Mouse (Mus musculus): Measurements from ENCODE around the gene Ly6g6c. TPM values are rescaled to one million over a fixed set of nuclear protein-coding genes. Genes with fewer than 3 reads are reported as not detected.

Ly6g6c gene
- polyA plus RNA-seq, 1 experiment from 2014 or later = 0.16 TPM

- Histone ChIP-seq H3K27ac (replicated peaks; ENCODE audit: low read depth, low read length) (no peak overlapping the region; the same call in 1 of the 2 replicates), H3K4me2 (ENCODE audit: low read depth, severe bottlenecking) (peak overlapping the region; percentile 22; the same call in 1 of the 2 replicates), H3K9me3 (ENCODE audit: control insufficient read depth, low read length) (no peaks in the 10 kb centered on the region), H3K4me1 (ENCODE audit: control insufficient read depth, insufficient read depth, low read length) (0 out of 2 replicates have a peak, but pooled peaks cover 2% of the 10 kb centered on the region), H3K36me3 (ENCODE audit: control insufficient read depth, insufficient read depth, low read length) (peaks cover 3% of the 10 kb centered on the region), H3K27me3 (ENCODE audit: control insufficient read depth, insufficient read depth, low read length) (no peaks in the 10 kb centered on the region), H3K4me3 (ENCODE audit: low read depth, low read length) (no peak overlapping the region), H3K9ac (ENCODE audit: low read length) (peak overlapping the region; percentile 34; the same call in 1 of the 2 replicates)
- 16% methylated on average over 17 of the region's 17 CpGs for WGBS
- DNase-seq (ENCODE audit: low spot score) (peak; percentile 92), ATAC-seq (ENCODE audit: insufficient number of reproducible peaks, low FRiP score, low TSS enrichment, low read depth) (peak; percentile 11; the same call in 1 of the 2 replicates)
Observed at GRCm38 (mm10) chr17:35021163-35021808, 43.9 kb upstream of the Ly6g6c start.

- Histone ChIP-seq H3K27me3 (ENCODE audit: control insufficient read depth, insufficient read depth, low read length) (no peaks in the 10 kb centered on the region), H3K9me3 (ENCODE audit: control insufficient read depth, low read length) (no peaks in the 10 kb centered on the region), H3K9ac (ENCODE audit: low read length) (no peak overlapping the region), H3K4me3 (ENCODE audit: low read depth, low read length) (no peak overlapping the region), H3K36me3 (ENCODE audit: control insufficient read depth, insufficient read depth, low read length) (no peaks in the 10 kb centered on the region), H3K4me1 (ENCODE audit: control insufficient read depth, insufficient read depth, low read length) (0 out of 2 replicates have a peak, but pooled peaks cover 2% of the 10 kb centered on the region), H3K27ac (replicated peaks; ENCODE audit: low read depth, low read length) (no peak overlapping the region), H3K4me2 (ENCODE audit: low read depth, severe bottlenecking) (peak overlapping the region; percentile 22; the same call in 1 of the 2 replicates)
- DNase-seq (ENCODE audit: low spot score) (no peak), ATAC-seq (ENCODE audit: insufficient number of reproducible peaks, low FRiP score, low TSS enrichment, low read depth) (no peak)
- WGBS = 70% methylated on average over 6 of the region's 6 CpGs
Observed at GRCm38 (mm10) chr17:35021842-35022477, 43.2 kb upstream of the Ly6g6c start.

GRCm38 (mm10) chr17:35022541-35023060 is 42.6 kb upstream of the Ly6g6c start:
- Histone ChIP-seq H3K4me2 (ENCODE audit: low read depth, severe bottlenecking) (no peak overlapping the region), H3K4me3 (ENCODE audit: low read depth, low read length) (no peak overlapping the region), H3K4me1 (ENCODE audit: control insufficient read depth, insufficient read depth, low read length) (peaks cover 6% of the 10 kb centered on the region), H3K9ac (ENCODE audit: low read length) (no peak overlapping the region), H3K27me3 (ENCODE audit: control insufficient read depth, insufficient read depth, low read length) (no peaks in the 10 kb centered on the region), H3K9me3 (ENCODE audit: control insufficient read depth, low read length) (no peaks in the 10 kb centered on the region), H3K27ac (replicated peaks; ENCODE audit: low read depth, low read length) (no peak overlapping the region), H3K36me3 (ENCODE audit: control insufficient read depth, insufficient read depth, low read length) (no peaks in the 10 kb centered on the region)
- ATAC-seq (ENCODE audit: insufficient number of reproducible peaks, low FRiP score, low TSS enrichment, low read depth) (no peak), DNase-seq (ENCODE audit: low spot score) (no peak)
- WGBS = 96% methylated on average over 8 of the region's 8 CpGs

- DNase-seq (ENCODE audit: low spot score) = no peak
- Histone ChIP-seq H3K9ac (ENCODE audit: low read length) (no peak overlapping the region), H3K4me1 (ENCODE audit: control insufficient read depth, insufficient read depth, low read length) (peaks cover 6% of the 10 kb centered on the region), H3K27me3 (ENCODE audit: control insufficient read depth, insufficient read depth, low read length) (no peaks in the 10 kb centered on the region), H3K4me2 (ENCODE audit: low read depth, severe bottlenecking) (no peak overlapping the region), H3K27ac (replicated peaks; ENCODE audit: low read depth, low read length) (no peak overlapping the region), H3K4me3 (ENCODE audit: low read depth, low read length) (no peak overlapping the region), H3K36me3 (ENCODE audit: control insufficient read depth, insufficient read depth, low read length) (no peaks in the 10 kb centered on the region), H3K9me3 (ENCODE audit: control insufficient read depth, low read length) (no peaks in the 10 kb centered on the region)
- WGBS = 81% methylated on average over 5 of the region's 5 CpGs
- no peak for ATAC-seq (ENCODE audit: insufficient number of reproducible peaks, low FRiP score, low TSS enrichment, low read depth)
Observed at GRCm38 (mm10) chr17:35023221-35023620, 42.0 kb upstream of the Ly6g6c start.

- H3K27ac ChIP-seq (replicated peaks; ENCODE audit: low read depth, low read length) = no peak overlapping the region
- no peak overlapping the region for H3K4me3 ChIP-seq (ENCODE audit: low read depth, low read length)
- H3K27me3 ChIP-seq (ENCODE audit: control insufficient read depth, insufficient read depth, low read length) = no peaks in the 10 kb centered on the region
- H3K9me3 ChIP-seq (ENCODE audit: control insufficient read depth, low read length) = no peaks in the 10 kb centered on the region
- ATAC-seq (ENCODE audit: insufficient number of reproducible peaks, low FRiP score, low TSS enrichment, low read depth) (no peak), DNase-seq (ENCODE audit: low spot score) (no peak)
- no peak overlapping the region for H3K4me2 ChIP-seq (ENCODE audit: low read depth, severe bottlenecking)
- no peak overlapping the region for H3K9ac ChIP-seq (ENCODE audit: low read length)
- 70% methylated on average over 4 of the region's 4 CpGs for WGBS
- H3K4me1 ChIP-seq (ENCODE audit: control insufficient read depth, insufficient read depth, low read length) = peaks cover 6% of the 10 kb centered on the region
- no peaks in the 10 kb centered on the region for H3K36me3 ChIP-seq (ENCODE audit: control insufficient read depth, insufficient read depth, low read length)
Observed at GRCm38 (mm10) chr17:35023756-35024155, 41.4 kb upstream of the Ly6g6c start.

GRCm38 (mm10) chr17:35024261-35024660 is 40.9 kb upstream of the Ly6g6c start:
- DNase-seq (ENCODE audit: low spot score) (no peak), ATAC-seq (ENCODE audit: insufficient number of reproducible peaks, low FRiP score, low TSS enrichment, low read depth) (no peak)
- Histone ChIP-seq H3K9me3 (ENCODE audit: control insufficient read depth, low read length) (no peaks in the 10 kb centered on the region), H3K27ac (replicated peaks; ENCODE audit: low read depth, low read length) (no peak overlapping the region), H3K36me3 (ENCODE audit: control insufficient read depth, insufficient read depth, low read length) (no peaks in the 10 kb centered on the region), H3K4me1 (ENCODE audit: control insufficient read depth, insufficient read depth, low read length) (peaks cover 6% of the 10 kb centered on the region), H3K27me3 (ENCODE audit: control insufficient read depth, insufficient read depth, low read length) (no peaks in the 10 kb centered on the region), H3K9ac (ENCODE audit: low read length) (no peak overlapping the region), H3K4me2 (ENCODE audit: low read depth, severe bottlenecking) (no peak overlapping the region), H3K4me3 (ENCODE audit: low read depth, low read length) (no peak overlapping the region)
- 67% methylated on average over 13 of the region's 13 CpGs for WGBS

GRCm38 (mm10) chr17:35024691-35025488 is 40.3 kb upstream of the Ly6g6c start:
- ATAC-seq (ENCODE audit: insufficient number of reproducible peaks, low FRiP score, low TSS enrichment, low read depth) (no peak), DNase-seq (ENCODE audit: low spot score) (no peak)
- Histone ChIP-seq H3K4me2 (ENCODE audit: low read depth, severe bottlenecking) (no peak overlapping the region), H3K27ac (replicated peaks; ENCODE audit: low read depth, low read length) (no peak overlapping the region), H3K4me3 (ENCODE audit: low read depth, low read length) (no peak overlapping the region), H3K9ac (ENCODE audit: low read length) (no peak overlapping the region), H3K27me3 (ENCODE audit: control insufficient read depth, insufficient read depth, low read length) (no peaks in the 10 kb centered on the region), H3K9me3 (ENCODE audit: control insufficient read depth, low read length) (no peaks in the 10 kb centered on the region), H3K4me1 (ENCODE audit: control insufficient read depth, insufficient read depth, low read length) (peaks cover 10% of the 10 kb centered on the region), H3K36me3 (ENCODE audit: control insufficient read depth, insufficient read depth, low read length) (no peaks in the 10 kb centered on the region)
- 68% methylated on average over 6 of the region's 10 CpGs for WGBS

- no peaks in the 10 kb centered on the region for H3K9me3 ChIP-seq (ENCODE audit: control insufficient read depth, low read length)
- no peak overlapping the region for H3K4me3 ChIP-seq (ENCODE audit: low read depth, low read length)
- DNase-seq (ENCODE audit: low spot score) (no peak), ATAC-seq (ENCODE audit: insufficient number of reproducible peaks, low FRiP score, low TSS enrichment, low read depth) (no peak)
- H3K27ac ChIP-seq (replicated peaks; ENCODE audit: low read depth, low read length) = no peak overlapping the region
- H3K27me3 ChIP-seq (ENCODE audit: control insufficient read depth, insufficient read depth, low read length) = no peaks in the 10 kb centered on the region
- H3K36me3 ChIP-seq (ENCODE audit: control insufficient read depth, insufficient read depth, low read length) = no peaks in the 10 kb centered on the region
- H3K4me1 ChIP-seq (ENCODE audit: control insufficient read depth, insufficient read depth, low read length) = peaks cover 10% of the 10 kb centered on the region
- no peak overlapping the region; the same call in 1 of the 2 replicates for H3K9ac ChIP-seq (ENCODE audit: low read length)
- H3K4me2 ChIP-seq (ENCODE audit: low read depth, severe bottlenecking) = no peak overlapping the region
- 84% methylated on average over 5 of the region's 5 CpGs for WGBS
Observed at GRCm38 (mm10) chr17:35026206-35026605, 39.0 kb upstream of the Ly6g6c start.

All from limb, embryonic 11.5 days (tissue).